Mouse (Mus musculus): Measurements from ENCODE around the gene Ephb2.

- TF ChIP-seq CTCF (IDR thresholded peaks at IDR 0.05; ENCODE audit: low read depth), result no peak
- no peak for TF ChIP-seq EP300 (optimal IDR thresholded peaks at IDR 0.05)
Observed at GRCm38 (mm10) chr4:136649480-136650196, 186.2 kb downstream of the Ephb2 start.
